Mouse (Mus musculus) intestine, embryonic 15.5 days (tissue): Measurements from ENCODE around the gene 4930590J08Rik. TPM values are rescaled to one million over a fixed set of nuclear protein-coding genes. Genes with fewer than 3 reads are reported as not detected.
"Not testable (repeated sequence)": the region's sequence is repeated elsewhere in the genome, so short reads cannot be mapped to it uniquely, and the experiment has no call there.

Experiments
- ATAC-seq: fragments of 200-750 bp; cut with Nextera tagmentation; 2 replicates; pipeline ENCODE4 v1.8.0; 2017; ENCODE audit warnings: moderate TSS enrichment, moderate library complexity
- H3K27ac ChIP-seq: fragments of 300-500 bp; sonication (generic); 2 replicates; pipeline ENCODE4 v1.5.1; 2015; ENCODE audit warnings: mild to moderate bottlenecking, inconsistent platforms
- H3K27me3 ChIP-seq: fragments of 300-500 bp; sonication (generic); replicated peaks from 2 replicates; pipeline ENCODE4 v1.6.1; 2015; ENCODE audit warnings: inconsistent platforms
- H3K36me3 ChIP-seq: fragments of 300-500 bp; sonication (generic); 2 replicates; pipeline ENCODE4 v1.6.1; 2015; ENCODE audit warnings: inconsistent platforms
- H3K4me1 ChIP-seq: fragments of 300-500 bp; sonication (generic); replicated peaks from 2 replicates; pipeline ENCODE4 v1.6.1; 2015; ENCODE audit warnings: inconsistent platforms
- H3K4me2 ChIP-seq: fragments of 300-500 bp; sonication (generic); replicated peaks from 2 replicates; pipeline ENCODE4 v1.6.1; 2015; ENCODE audit warnings: mild to moderate bottlenecking, inconsistent platforms
- H3K4me3 ChIP-seq: fragments of 300-500 bp; sonication (generic); replicated peaks from 2 replicates; pipeline ENCODE4 v1.5.1; 2015; ENCODE audit warnings: inconsistent platforms
- H3K9ac ChIP-seq: fragments of 300-500 bp; sonication (generic); 2 replicates; pipeline ENCODE4 v1.6.1; 2015; ENCODE audit warnings: inconsistent platforms
- H3K9me3 ChIP-seq: fragments of 300-500 bp; sonication (generic); 2 replicates; pipeline ENCODE4 v1.6.1; 2016; ENCODE audit warnings: inconsistent platforms
- WGBS: fragments of 180-500 bp; shearing (Covaris S2); methylation state at CpG from one replicate; pipeline ENCODE4 v1.1.7; 2015; 5-methylcytosine and 5-hydroxymethylcytosine counted together
- polyA plus RNA-seq: library from polyadenylated mRNA; unstranded; fragments of >200 nt; fragmentation: Nextera tagmentation; extraction: Ambion mirVana; gene quantifications from 2 replicates; pipeline ENCODE4 v1.2.1, GENCODE M21; 2015

4930590J08Rik gene
- 0.09 and 0.13 TPM in 2 replicates for polyA plus RNA-seq

- H3K4me1 ChIP-seq, H3K27me3 ChIP-seq, H3K9ac ChIP-seq, H3K27ac ChIP-seq, ATAC-seq, H3K9me3 ChIP-seq, H3K4me2 ChIP-seq, H3K4me3 ChIP-seq: not testable (repeated sequence)
- 97% methylated on average over 2 of the region's 2 CpGs for WGBS
- H3K36me3 ChIP-seq, result peaks cover 24% of the 10 kb centered on the region; the same call in 1 of the 2 replicates
These were observed at the start of gene 4930590J08Rik for GRCm38 (mm10) chr6:91902509-91902908. 4930590J08Rik (plus strand) TSS chr6:91902809.

DNA sequence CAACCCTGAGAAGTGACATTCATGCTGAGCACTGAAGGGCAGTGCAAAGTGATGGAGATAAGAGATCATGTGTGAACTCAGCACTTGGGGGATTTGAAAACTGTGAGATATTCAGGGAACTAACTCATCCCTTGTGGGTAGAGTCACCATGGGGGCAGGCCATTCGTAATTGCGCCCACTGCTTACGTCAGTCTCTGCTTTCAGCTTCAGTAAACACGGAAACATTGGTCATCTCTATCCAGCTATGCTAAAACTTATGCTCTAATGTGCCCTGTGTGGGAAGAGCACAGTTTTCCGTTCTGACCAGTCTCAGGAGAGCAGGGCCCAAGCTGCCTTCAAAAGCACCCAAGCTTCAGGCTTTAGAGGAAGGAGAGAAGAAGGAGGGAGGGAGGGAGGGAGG is 44.3 kb upstream of the 4930590J08Rik start:
- no peak overlapping the region for H3K4me3 ChIP-seq
- WGBS, result 70% methylated on average over 5 of the region's 5 CpGs

DNA sequence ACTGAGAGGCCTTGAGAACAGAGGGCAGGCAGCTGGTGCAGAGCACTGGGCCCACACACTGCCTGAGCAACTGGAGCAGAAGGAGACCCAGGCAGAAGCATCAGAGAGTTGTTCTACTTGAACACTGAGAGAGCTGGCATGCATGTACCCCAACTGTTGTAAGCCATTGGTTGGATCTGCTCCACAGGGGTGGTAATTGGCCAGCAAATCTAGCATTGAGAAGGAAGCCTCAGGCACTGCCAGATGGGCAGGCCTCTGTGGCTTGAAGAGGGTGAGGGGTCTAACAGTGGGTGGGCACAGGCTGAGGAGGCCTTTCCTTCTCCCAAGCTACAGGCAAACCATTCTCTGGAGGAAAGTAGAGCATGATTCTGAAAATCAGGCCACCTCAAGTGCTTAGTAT is 39.8 kb upstream of the 4930590J08Rik start:
- Histone ChIP-seq H3K4me1 (no peaks in the 10 kb centered on the region), H3K9me3 (no peaks in the 10 kb centered on the region), H3K36me3 (no peaks in the 10 kb centered on the region), H3K27me3 (no peaks in the 10 kb centered on the region), H3K27ac (no peak overlapping the region), H3K4me2 (no peak overlapping the region), H3K9ac (no peak overlapping the region), H3K4me3 (no peak overlapping the region)
- no peak for ATAC-seq

More for the DNA sequence above, 44.3 kb upstream of the 4930590J08Rik start:
- Histone ChIP-seq H3K9me3 (no peaks in the 10 kb centered on the region), H3K27me3 (0 out of 2 replicates have a peak, but pooled peaks cover 5% of the 10 kb centered on the region), H3K4me2 (no peak overlapping the region), H3K4me1 (no peaks in the 10 kb centered on the region), H3K27ac (no peak overlapping the region), H3K36me3 (no peaks in the 10 kb centered on the region), H3K9ac (no peak overlapping the region)
- no peak for ATAC-seq

GRCm38 (mm10) chr6:91864595-91864994 is 38.0 kb upstream of the 4930590J08Rik start:
- Histone ChIP-seq H3K9ac (no peak overlapping the region), H3K27me3 (0 out of 2 replicates have a peak, but pooled peaks cover 2% of the 10 kb centered on the region), H3K4me1 (no peaks in the 10 kb centered on the region), H3K27ac (no peak overlapping the region), H3K36me3 (no peaks in the 10 kb centered on the region), H3K4me3 (no peak overlapping the region), H3K4me2 (no peak overlapping the region), H3K9me3 (no peaks in the 10 kb centered on the region)
- 77% methylated on average over 5 of the region's 5 CpGs for WGBS
- ATAC-seq, result no peak

DNA sequence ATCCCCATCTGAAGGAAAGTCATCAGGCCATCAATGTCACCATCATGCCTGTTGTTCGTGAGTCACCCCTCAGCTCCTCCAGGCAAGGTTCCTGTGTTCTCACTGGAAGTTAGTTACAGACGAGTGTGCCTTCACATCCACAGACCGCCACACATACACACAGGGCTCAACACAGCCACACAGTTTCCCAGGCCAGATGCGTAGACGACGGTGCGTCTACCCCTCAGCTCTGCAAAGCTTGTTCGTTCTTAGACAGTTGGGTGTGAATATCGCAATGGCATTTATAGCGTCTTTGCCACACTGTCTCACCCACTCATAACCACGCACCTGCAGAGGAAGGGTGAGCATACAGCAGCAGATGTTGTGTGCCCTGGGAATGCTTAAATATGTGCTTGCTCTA is 37.0 kb upstream of the 4930590J08Rik start:
- no peak for ATAC-seq
- H3K4me2 ChIP-seq, result no peak overlapping the region
- no peaks in the 10 kb centered on the region for H3K4me1 ChIP-seq
- H3K4me3 ChIP-seq, result no peak overlapping the region
- no peak overlapping the region for H3K27ac ChIP-seq
- 0 out of 2 replicates have a peak, but pooled peaks cover 3% of the 10 kb centered on the region for H3K27me3 ChIP-seq
- no peaks in the 10 kb centered on the region for H3K9me3 ChIP-seq
- no peaks in the 10 kb centered on the region for H3K36me3 ChIP-seq
- WGBS, result 82% methylated on average over 11 of the region's 11 CpGs
- H3K9ac ChIP-seq, result no peak overlapping the region

DNA sequence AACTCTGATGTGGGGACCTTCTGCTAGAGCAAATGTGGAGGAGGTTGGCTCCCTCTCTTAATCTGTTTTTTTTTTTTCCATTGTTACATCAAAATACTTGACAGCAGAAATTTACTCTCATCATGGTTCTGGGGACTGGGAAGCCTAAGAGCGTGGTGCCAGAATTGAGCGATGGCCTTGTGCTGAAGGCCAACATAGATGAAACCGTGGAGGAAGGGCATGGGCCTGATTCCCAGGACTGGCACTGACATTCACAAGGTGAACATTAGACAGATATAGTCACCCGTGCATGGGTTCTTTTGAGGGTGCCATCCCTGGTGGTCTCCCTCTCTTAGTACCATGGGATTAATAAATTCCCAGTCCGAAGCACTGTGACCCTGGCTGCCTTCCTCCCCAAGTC is 34.5 kb upstream of the 4930590J08Rik start:
- H3K36me3 ChIP-seq, result no peaks in the 10 kb centered on the region
- H3K27ac ChIP-seq, result no peak overlapping the region
- ATAC-seq, result no peak
- no peak overlapping the region for H3K4me3 ChIP-seq
- H3K9me3 ChIP-seq, result no peaks in the 10 kb centered on the region
- no peak overlapping the region for H3K4me2 ChIP-seq
- H3K9ac ChIP-seq, result no peak overlapping the region
- H3K27me3 ChIP-seq, result 0 out of 2 replicates have a peak, but pooled peaks cover 3% of the 10 kb centered on the region
- H3K4me1 ChIP-seq, result no peaks in the 10 kb centered on the region
- 90% methylated on average over 5 of the region's 5 CpGs for WGBS

- 0 out of 2 replicates have a peak, but pooled peaks cover 2% of the 10 kb centered on the region for H3K4me1 ChIP-seq
- H3K27me3 ChIP-seq, result 0 out of 2 replicates have a peak, but pooled peaks cover 3% of the 10 kb centered on the region
- H3K27ac ChIP-seq, result no peak overlapping the region
- no peaks in the 10 kb centered on the region for H3K36me3 ChIP-seq
- H3K9me3 ChIP-seq, result no peaks in the 10 kb centered on the region
- H3K4me3 ChIP-seq, result no peak overlapping the region
- H3K9ac ChIP-seq, result no peak overlapping the region
- ATAC-seq, result no peak
- WGBS, result 50% methylated on average over 2 of the region's 2 CpGs
- H3K4me2 ChIP-seq, result no peak overlapping the region
These were observed 29.8 kb upstream of the 4930590J08Rik start for GRCm38 (mm10) chr6:91872781-91873180.

DNA sequence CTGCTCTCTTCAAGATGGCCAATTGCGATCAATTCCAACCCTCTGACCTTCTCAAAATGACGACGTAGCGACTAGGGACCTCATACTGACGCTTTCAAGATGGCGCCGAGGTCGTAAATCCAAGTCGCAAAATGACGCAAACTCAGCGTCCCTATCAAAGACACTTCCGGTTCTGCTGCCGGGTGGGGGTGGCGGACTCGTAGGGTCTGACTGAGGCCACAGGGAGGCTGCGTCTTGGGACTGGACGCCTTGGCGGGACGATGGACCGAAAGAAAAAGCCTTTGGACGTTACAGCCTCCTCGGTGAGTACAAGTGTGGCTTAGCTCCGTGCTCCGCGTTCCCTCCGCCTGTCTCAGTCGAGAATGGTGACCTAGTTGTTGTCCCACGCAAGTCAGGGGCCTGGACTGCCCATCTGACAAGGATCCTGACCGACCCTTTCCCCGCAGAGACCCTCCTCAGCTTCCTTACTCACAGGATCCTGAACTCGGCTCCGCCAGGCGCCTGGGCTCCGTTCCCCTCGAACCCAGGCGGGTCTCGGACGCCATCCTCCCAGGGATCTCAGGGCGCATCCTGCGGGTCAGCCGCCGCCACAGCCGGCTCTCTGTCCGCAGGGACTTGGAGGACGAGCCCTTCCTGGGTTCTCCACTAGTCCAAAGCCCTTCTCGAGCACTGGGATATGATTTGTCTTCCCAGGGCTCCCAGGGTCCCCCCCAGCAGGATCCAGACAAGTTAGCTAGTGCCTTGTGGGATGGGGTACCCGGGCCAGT is 24.5 kb upstream of the 4930590J08Rik start, which contains the start of gene Ccdc174:
TSS of gene Ccdc174 (plus strand) at position 169 of the 767 bp plus-strand sequence.
- Histone ChIP-seq H3K4me1 (peaks cover 11% of the 10 kb centered on the region), H3K4me2 (peak within 1 kb of the TSS; percentile 78), H3K27ac (peak within 1 kb of the TSS; percentile 56), H3K9me3 (no peaks in the 10 kb centered on the region), H3K9ac (peak within 1 kb of the TSS; percentile 82), H3K4me3 (peak within 1 kb of the TSS; percentile 77), H3K27me3 (no peaks in the 10 kb centered on the region), H3K36me3 (0 out of 2 replicates have a peak, but pooled peaks cover 10% of the 10 kb centered on the region)
- under 1% methylated on average over 47 of the region's 47 CpGs for WGBS
- peak; percentile 98 for ATAC-seq

DNA sequence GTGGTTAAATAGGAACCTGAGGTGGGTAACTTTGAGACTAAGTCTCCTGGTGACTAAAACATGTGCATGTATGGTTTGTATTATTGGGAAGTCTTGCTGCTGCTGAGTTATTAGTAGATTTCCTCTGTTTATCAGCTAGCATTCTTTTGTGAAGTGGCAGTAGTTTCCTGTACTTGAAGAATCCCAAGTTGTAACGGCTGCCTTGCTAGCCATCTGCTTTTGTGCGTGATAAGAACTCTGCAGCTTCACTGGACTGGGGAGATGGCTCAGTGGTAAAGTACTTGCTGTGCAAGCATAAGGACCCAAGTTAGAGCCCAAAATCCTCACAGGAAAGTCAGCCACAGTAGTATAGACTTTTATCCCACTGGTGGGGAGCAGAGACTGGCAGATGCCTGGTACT is 18.8 kb upstream of the 4930590J08Rik start:
- Histone ChIP-seq H3K4me1 (peaks cover 3% of the 10 kb centered on the region), H3K9me3 (no peaks in the 10 kb centered on the region), H3K9ac (no peak overlapping the region), H3K27me3 (no peaks in the 10 kb centered on the region), H3K4me3 (no peak overlapping the region), H3K4me2 (no peak overlapping the region), H3K27ac (no peak overlapping the region), H3K36me3 (peaks cover 30% of the 10 kb centered on the region)
- ATAC-seq, result no peak
- 59% methylated on average over 2 of the region's 2 CpGs for WGBS

- no peak for ATAC-seq
- no peaks in the 10 kb centered on the region for H3K9me3 ChIP-seq
- 64% methylated on average over 3 of the region's 3 CpGs for WGBS
These were observed 13.2 kb upstream of the 4930590J08Rik start for GRCm38 (mm10) chr6:91889255-91889906.

GRCm38 (mm10) chr6:91890615-91891014 is 12.0 kb upstream of the 4930590J08Rik start:
- Histone ChIP-seq H3K9me3 (no peaks in the 10 kb centered on the region), H3K36me3 (peaks cover 32% of the 10 kb centered on the region), H3K27ac (no peak overlapping the region), H3K27me3 (no peaks in the 10 kb centered on the region), H3K4me1 (no peaks in the 10 kb centered on the region), H3K4me3 (no peak overlapping the region), H3K4me2 (no peak overlapping the region), H3K9ac (no peak overlapping the region)
- ATAC-seq, result no peak
- WGBS, result 85% methylated on average over 5 of the region's 5 CpGs

More at GRCm38 (mm10) chr6:91889255-91889906, 13.2 kb upstream of the 4930590J08Rik start:
- peaks cover 28% of the 10 kb centered on the region for H3K36me3 ChIP-seq
- no peaks in the 10 kb centered on the region for H3K4me1 ChIP-seq
- no peak overlapping the region for H3K4me2 ChIP-seq
- H3K27me3 ChIP-seq, result no peaks in the 10 kb centered on the region
- no peak overlapping the region for H3K27ac ChIP-seq
- no peak overlapping the region for H3K9ac ChIP-seq
- H3K4me3 ChIP-seq, result no peak overlapping the region

- no peaks in the 10 kb centered on the region for H3K4me1 ChIP-seq
- peaks cover 31% of the 10 kb centered on the region for H3K36me3 ChIP-seq
- no peaks in the 10 kb centered on the region for H3K9me3 ChIP-seq
- H3K27ac ChIP-seq, result no peak overlapping the region
- H3K4me2 ChIP-seq, result no peak overlapping the region
- H3K9ac ChIP-seq, result no peak overlapping the region
- no peak overlapping the region for H3K4me3 ChIP-seq
- no peak for ATAC-seq
- no peaks in the 10 kb centered on the region for H3K27me3 ChIP-seq
- WGBS, result 91% methylated on average over 2 of the region's 2 CpGs
These were observed 10.8 kb upstream of the 4930590J08Rik start for GRCm38 (mm10) chr6:91891776-91892175.
